Mouse (Mus musculus) erythroblast, embryonic 14.5 days (primary cell): Measurements from ENCODE around the gene Hnrnpk. TPM values are rescaled to one million over a fixed set of nuclear protein-coding genes. Genes with fewer than 3 reads are reported as not detected.
"Not testable (repeated sequence)": the region's sequence is repeated elsewhere in the genome, so short reads cannot be mapped to it uniquely, and the experiment has no call there.

Experiments
- H3K27me3 ChIP-seq: 2 replicates; pipeline ENCODE4 v1.6.1; 2012; ENCODE audit warnings: inconsistent platforms; ENCODE audit not compliant: control insufficient read depth
- H3K36me3 ChIP-seq: 2 replicates; pipeline ENCODE4 v1.6.1; 2012; ENCODE audit warnings: mild to moderate bottlenecking, inconsistent platforms; ENCODE audit not compliant: control insufficient read depth
- H3K4me1 ChIP-seq: 2 replicates; pipeline ENCODE4 v1.6.1; 2012; ENCODE audit warnings: inconsistent platforms; ENCODE audit not compliant: control insufficient read depth
- H3K4me3 ChIP-seq: replicated peaks from 2 replicates; pipeline ENCODE3; 2012; ENCODE audit warnings: moderate library complexity, mild to moderate bottlenecking, inconsistent platforms
- H3K9me3 ChIP-seq: 2 replicates; pipeline ENCODE4 v1.6.1; 2012; ENCODE audit warnings: low read length, inconsistent platforms, mixed read lengths; ENCODE audit not compliant: control insufficient read depth
- GATA1 ChIP-seq: IDR thresholded peaks from 2 replicates; pipeline ENCODE4 v1.6.1; 2012; ENCODE audit warnings: low read length, inconsistent platforms, mixed read lengths
- TAL1 ChIP-seq: IDR thresholded peaks from 3 replicates; pipeline ENCODE4 v1.6.1; 2012; ENCODE audit warnings: low read length, inconsistent platforms, mixed read lengths
- polyA plus RNA-seq: library from polyadenylated mRNA; stranded (reverse); fragments of >175 nt; gene quantifications from 2 replicates; pipeline ENCODE4 v1.2.3, GENCODE M21; 2012

Gene Hnrnpk
- 23.2 and 24.0 TPM in 2 replicates for polyA plus RNA-seq

- Histone ChIP-seq H3K36me3 (peaks cover 56% of the 10 kb centered on the region), H3K4me1 (peaks cover 30% of the 10 kb centered on the region), H3K4me3 (peak within 1 kb of the TSS; percentile 99)
- H3K9me3 ChIP-seq, H3K27me3 ChIP-seq: not testable (repeated sequence)
These were observed at the start of gene Hnrnpk for GRCm38 (mm10) chr13:58403243-58403642. TSS of gene Hnrnpk (minus strand) at chr13:58403343.

- Histone ChIP-seq H3K36me3 (no peaks in the 10 kb centered on the region), H3K4me1 (no peaks in the 10 kb centered on the region), H3K27me3 (peaks cover 64% of the 10 kb centered on the region), H3K4me3 (no peak overlapping the region), H3K9me3 (peaks cover 3% of the 10 kb centered on the region; the same call in 1 of the 2 replicates)
- no peak for TF ChIP-seq TAL1
- TF ChIP-seq GATA1, result no peak
These were observed 49.1 kb upstream of the Hnrnpk start for GRCm38 (mm10) chr13:58452246-58452645.

- no peaks in the 10 kb centered on the region; the same call in 1 of the 2 replicates for H3K9me3 ChIP-seq
- H3K4me1 ChIP-seq, result no peaks in the 10 kb centered on the region
- peaks cover 58% of the 10 kb centered on the region for H3K27me3 ChIP-seq
- H3K36me3 ChIP-seq, result no peaks in the 10 kb centered on the region
- TF ChIP-seq TAL1, result no peak
- no peak overlapping the region for H3K4me3 ChIP-seq
These were observed 47.5 kb upstream of the Hnrnpk start for GRCm38 (mm10) chr13:58450459-58451182.

- Histone ChIP-seq H3K9me3 (no peaks in the 10 kb centered on the region), H3K4me3 (no peak overlapping the region), H3K36me3 (no peaks in the 10 kb centered on the region), H3K27me3 (peaks cover 20% of the 10 kb centered on the region), H3K4me1 (no peaks in the 10 kb centered on the region)
- TF ChIP-seq GATA1 (no peak), TAL1 (no peak)
These were observed 43.4 kb upstream of the Hnrnpk start for GRCm38 (mm10) chr13:58446541-58446940.

- TF ChIP-seq TAL1 (no peak), GATA1 (no peak)
- Histone ChIP-seq H3K4me3 (no peak overlapping the region), H3K36me3 (no peaks in the 10 kb centered on the region), H3K27me3 (no peaks in the 10 kb centered on the region; the same call in 1 of the 2 replicates), H3K9me3 (no peaks in the 10 kb centered on the region), H3K4me1 (no peaks in the 10 kb centered on the region)
These were observed 40.6 kb upstream of the Hnrnpk start for GRCm38 (mm10) chr13:58443787-58444186.

- H3K4me3 ChIP-seq, result no peak overlapping the region
- no peaks in the 10 kb centered on the region for H3K36me3 ChIP-seq
- no peaks in the 10 kb centered on the region for H3K9me3 ChIP-seq
- TF ChIP-seq TAL1, result no peak
- TF ChIP-seq GATA1, result no peak
- H3K27me3 ChIP-seq, result no peaks in the 10 kb centered on the region; the same call in 1 of the 2 replicates
- H3K4me1 ChIP-seq, result no peaks in the 10 kb centered on the region
These were observed 40.2 kb upstream of the Hnrnpk start for GRCm38 (mm10) chr13:58443326-58443725.

GRCm38 (mm10) chr13:58439716-58440115, 36.6 kb upstream of the Hnrnpk start:
- H3K36me3 ChIP-seq, result no peaks in the 10 kb centered on the region
- no peak for TF ChIP-seq TAL1
- TF ChIP-seq GATA1, result no peak
- H3K27me3 ChIP-seq, result no peaks in the 10 kb centered on the region; the same call in 1 of the 2 replicates
- no peaks in the 10 kb centered on the region for H3K9me3 ChIP-seq
- no peak overlapping the region for H3K4me3 ChIP-seq
- H3K4me1 ChIP-seq, result no peaks in the 10 kb centered on the region

GRCm38 (mm10) chr13:58423061-58423660, 20.0 kb upstream of the Hnrnpk start:
- Histone ChIP-seq H3K27me3 (peaks cover 7% of the 10 kb centered on the region), H3K4me1 (no peaks in the 10 kb centered on the region), H3K9me3 (no peaks in the 10 kb centered on the region), H3K4me3 (no peak overlapping the region), H3K36me3 (no peaks in the 10 kb centered on the region)
- TF ChIP-seq GATA1, result no peak
- TF ChIP-seq TAL1, result no peak

- no peak overlapping the region for H3K4me3 ChIP-seq
- H3K4me1 ChIP-seq, result no peaks in the 10 kb centered on the region
- H3K36me3 ChIP-seq, result no peaks in the 10 kb centered on the region
- H3K27me3 ChIP-seq, result peaks cover 7% of the 10 kb centered on the region
- no peaks in the 10 kb centered on the region for H3K9me3 ChIP-seq
- TF ChIP-seq GATA1 (no peak), TAL1 (no peak)
These were observed 19.1 kb upstream of the Hnrnpk start for GRCm38 (mm10) chr13:58422242-58422641.
